Mouse (Mus musculus) intestine, postnatal 0 days (tissue): ENCODE results near the gene Acsf3. TPM values are rescaled to one million over a fixed set of nuclear protein-coding genes. Genes with fewer than 3 reads are reported as not detected.

ENCODE experiments used
- ATAC-seq: fragments of 200-750 bp; cut with Nextera tagmentation; 2 replicates; pipeline ENCODE4 v1.8.0; 2017; ENCODE audit warnings: mild to moderate bottlenecking, moderate TSS enrichment, moderate library complexity
- H3K27ac ChIP-seq: fragments of 300-500 bp; sonication (generic); 2 replicates; pipeline ENCODE4 v1.5.1; 2014; ENCODE audit warnings: mild to moderate bottlenecking, low read depth, low read length, moderate library complexity
- H3K27me3 ChIP-seq: fragments of 300-500 bp; sonication (generic); replicated peaks from 2 replicates; pipeline ENCODE4 v1.6.1; 2014; ENCODE audit warnings: low read length, mixed read lengths; ENCODE audit not compliant: control insufficient read depth, insufficient read depth
- H3K36me3 ChIP-seq: fragments of 300-500 bp; sonication (generic); 2 replicates; pipeline ENCODE4 v1.6.1; 2014; ENCODE audit warnings: mild to moderate bottlenecking, moderate library complexity; ENCODE audit not compliant: control insufficient read depth, insufficient read depth
- H3K4me1 ChIP-seq: fragments of 300-500 bp; sonication (generic); replicated peaks from 2 replicates; pipeline ENCODE4 v1.6.1; 2014; ENCODE audit warnings: antibody characterized with exemption, low read length, mixed read lengths; ENCODE audit not compliant: control insufficient read depth, insufficient read depth
- H3K4me2 ChIP-seq: fragments of 300-500 bp; sonication (generic); replicated peaks from 2 replicates; pipeline ENCODE4 v1.6.1; 2014; ENCODE audit warnings: low read depth, mild to moderate bottlenecking, moderate library complexity
- H3K4me3 ChIP-seq: fragments of 300-500 bp; sonication (generic); 2 replicates; pipeline ENCODE4 v1.5.1; 2014; ENCODE audit warnings: low read depth, low read length
- H3K9ac ChIP-seq: fragments of 300-500 bp; sonication (generic); 2 replicates; pipeline ENCODE4 v1.6.1; 2014; ENCODE audit warnings: mild to moderate bottlenecking, low read depth, low read length
- H3K9me3 ChIP-seq: fragments of 300-500 bp; sonication (generic); 2 replicates; pipeline ENCODE4 v1.6.1; 2016; ENCODE audit warnings: mixed run types; ENCODE audit not compliant: control insufficient read depth
- CTCF ChIP-seq: sonication (generic); IDR thresholded peaks from 2 replicates; pipeline ENCODE4 v1.5.1; 2016; ENCODE audit warnings: low read depth, mild to moderate bottlenecking, control low read depth, antibody characterized with exemption, moderate library complexity
- WGBS: fragments of 180-500 bp; shearing (Covaris S2); extraction: QIAGEN DNeasy Blood & Tissue Kit; methylation state at CpG from one replicate; pipeline ENCODE4 v1.1.7; 2014; 5-methylcytosine and 5-hydroxymethylcytosine counted together
- polyA plus RNA-seq: library from polyadenylated mRNA; unstranded; fragments of >200 nt; fragmentation: Nextera tagmentation; extraction: Ambion mirVana; gene quantifications from 2 replicates; pipeline ENCODE4 v1.2.1, GENCODE M21; 2015

Acsf3 gene
- polyA plus RNA-seq, 1 experiment from 2014 or later, result 22.9 TPM

DNA sequence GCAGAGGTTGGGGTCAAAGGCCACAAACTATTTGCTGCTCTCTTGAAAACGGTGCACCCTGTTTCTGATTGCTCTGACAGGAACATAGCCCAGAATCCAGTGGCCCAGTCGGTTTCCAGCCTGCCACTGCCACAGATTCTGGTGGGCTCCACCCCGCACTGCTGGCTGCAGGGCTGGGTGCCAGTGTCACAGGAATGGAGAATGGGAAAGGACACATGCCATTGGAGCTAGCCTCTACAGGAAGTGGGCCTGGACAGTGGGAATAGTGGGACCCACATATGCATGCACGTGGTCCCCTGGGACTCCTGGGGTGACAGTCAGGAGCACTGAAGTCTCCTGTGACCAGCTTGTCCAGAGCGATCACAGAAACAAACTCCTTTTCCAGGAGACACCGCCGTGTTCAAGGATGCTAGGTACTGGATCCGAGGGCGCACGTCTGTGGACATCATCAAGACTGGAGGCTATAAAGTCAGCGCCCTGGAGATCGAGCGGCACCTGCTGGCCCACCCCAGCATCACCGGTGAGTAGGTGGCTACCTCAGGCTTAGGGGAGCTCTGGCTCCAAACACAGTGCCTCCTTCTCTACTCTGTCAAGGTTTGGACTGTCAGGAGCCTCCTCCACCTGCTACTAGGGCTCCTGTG, 37.4 kb downstream of the Acsf3 start:
- TF ChIP-seq CTCF, result peak; percentile 62
- no peaks in the 10 kb centered on the region for H3K4me1 ChIP-seq
- H3K27ac ChIP-seq, result no peak overlapping the region
- no peaks in the 10 kb centered on the region for H3K27me3 ChIP-seq
- no peak for ATAC-seq
- whole genome bisulfite sequencing, result 73% methylated on average over 14 of the region's 14 CpGs
- no peak overlapping the region for H3K4me3 ChIP-seq
- H3K4me2 ChIP-seq, result no peak overlapping the region
- H3K9ac ChIP-seq, result no peak overlapping the region
- no peaks in the 10 kb centered on the region for H3K9me3 ChIP-seq
- H3K36me3 ChIP-seq, result peaks cover 49% of the 10 kb centered on the region

GRCm38 (mm10) chr8:122814608-122815007, 39.3 kb downstream of the Acsf3 start:
- no peak overlapping the region for H3K4me2 ChIP-seq
- H3K36me3 ChIP-seq, result peaks cover 49% of the 10 kb centered on the region
- ATAC-seq, result no peak
- WGBS, result 54% methylated on average over 7 of the region's 7 CpGs
- H3K9me3 ChIP-seq, result no peaks in the 10 kb centered on the region
- TF ChIP-seq CTCF, result no peak
- no peaks in the 10 kb centered on the region for H3K4me1 ChIP-seq
- H3K27me3 ChIP-seq, result no peaks in the 10 kb centered on the region
- no peak overlapping the region for H3K9ac ChIP-seq
- H3K4me3 ChIP-seq, result no peak overlapping the region
- no peak overlapping the region for H3K27ac ChIP-seq

GRCm38 (mm10) chr8:122816965-122817364, 41.7 kb downstream of the Acsf3 start:
- peaks cover 34% of the 10 kb centered on the region for H3K36me3 ChIP-seq
- no peaks in the 10 kb centered on the region for H3K9me3 ChIP-seq
- no peak for ATAC-seq
- no peak overlapping the region for H3K4me2 ChIP-seq
- no peaks in the 10 kb centered on the region for H3K4me1 ChIP-seq
- no peaks in the 10 kb centered on the region for H3K27me3 ChIP-seq
- no peak overlapping the region for H3K27ac ChIP-seq
- no peak overlapping the region for H3K4me3 ChIP-seq
- no peak overlapping the region for H3K9ac ChIP-seq
- WGBS, result 89% methylated on average over 6 of the region's 6 CpGs
- no peak for TF ChIP-seq CTCF

DNA sequence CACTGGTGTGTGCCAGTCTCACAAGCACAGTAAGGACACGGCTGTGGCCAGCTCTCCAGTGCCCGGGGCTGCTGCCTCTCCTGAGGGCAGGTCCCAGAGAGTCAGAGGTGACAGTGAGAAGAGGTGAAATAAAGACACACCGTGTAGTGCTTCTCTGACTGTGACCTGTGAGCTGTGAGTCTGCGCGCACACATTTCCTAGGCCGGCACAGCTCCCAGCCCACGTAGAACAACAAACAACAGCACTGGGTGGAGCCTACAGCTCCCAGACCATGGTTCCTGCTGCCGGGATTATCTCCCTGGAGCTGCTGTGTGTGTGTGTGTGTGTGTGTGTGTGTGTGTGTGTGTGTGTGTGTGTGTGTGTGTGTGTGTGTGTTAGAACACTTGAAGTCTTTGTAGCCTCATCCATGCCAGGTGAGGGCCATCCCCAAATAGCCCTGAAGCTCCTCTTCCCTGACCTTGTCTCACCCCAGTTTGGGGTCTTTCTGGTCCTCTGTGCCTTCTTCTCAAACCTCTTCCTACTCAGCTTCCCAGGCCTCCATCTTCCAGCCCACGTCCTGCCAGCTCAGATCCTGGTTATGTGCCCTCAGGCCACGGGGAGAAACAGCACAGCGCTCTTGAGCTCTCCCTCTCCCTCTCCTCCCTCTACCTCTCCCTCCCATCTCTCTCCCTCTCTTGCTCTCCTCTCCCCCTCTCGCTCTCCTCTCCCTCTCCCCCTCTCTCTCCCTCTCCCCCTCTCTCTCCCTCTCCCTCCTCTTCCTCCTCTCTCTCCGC, 42.6 kb downstream of the Acsf3 start:
- Histone ChIP-seq H3K27me3 (no peaks in the 10 kb centered on the region), H3K9ac (no peak overlapping the region), H3K4me3 (no peak overlapping the region), H3K4me1 (no peaks in the 10 kb centered on the region), H3K27ac (no peak overlapping the region), H3K4me2 (no peak overlapping the region), H3K9me3 (no peaks in the 10 kb centered on the region), H3K36me3 (peaks cover 32% of the 10 kb centered on the region)
- WGBS, result 47% methylated on average over 13 of the region's 13 CpGs
- TF ChIP-seq CTCF, result no peak
- ATAC-seq, result no peak

- ATAC-seq, result no peak
- Histone ChIP-seq H3K36me3 (peaks cover 16% of the 10 kb centered on the region; the same call in 1 of the 2 replicates), H3K4me3 (no peak overlapping the region), H3K27me3 (no peaks in the 10 kb centered on the region), H3K4me1 (no peaks in the 10 kb centered on the region), H3K4me2 (no peak overlapping the region), H3K27ac (no peak overlapping the region), H3K9ac (no peak overlapping the region), H3K9me3 (no peaks in the 10 kb centered on the region)
- WGBS, result 70% methylated on average over 11 of the region's 11 CpGs
- no peak for TF ChIP-seq CTCF
These were observed 44.5 kb downstream of the Acsf3 start for GRCm38 (mm10) chr8:122819776-122820175.

DNA sequence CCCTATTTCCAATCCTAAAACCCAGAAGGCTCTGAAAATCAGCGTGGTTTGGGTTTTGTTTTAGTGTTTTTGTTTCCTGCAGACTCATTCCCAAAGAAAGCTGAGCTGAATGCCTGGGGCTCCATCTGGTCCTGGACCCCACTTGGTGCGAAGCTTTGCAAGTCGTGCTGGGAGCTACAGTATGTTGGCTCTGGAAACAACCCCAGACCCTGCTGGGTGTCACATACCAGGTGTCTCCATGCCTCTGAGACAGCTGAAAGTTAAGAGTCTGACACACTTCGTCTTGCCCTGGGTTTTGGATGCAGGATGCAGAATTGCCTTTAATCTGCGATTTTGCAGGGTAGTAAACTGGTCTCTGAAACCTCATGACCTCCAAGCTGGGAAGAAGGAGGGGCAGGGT, 49.3 kb downstream of the Acsf3 start:
- WGBS, result 54% methylated on average over 5 of the region's 5 CpGs
- H3K4me1 ChIP-seq, result no peaks in the 10 kb centered on the region
- H3K9ac ChIP-seq, result no peak overlapping the region
- no peak overlapping the region for H3K27ac ChIP-seq
- H3K36me3 ChIP-seq, result no peaks in the 10 kb centered on the region
- ATAC-seq, result no peak
- H3K27me3 ChIP-seq, result no peaks in the 10 kb centered on the region
- H3K4me3 ChIP-seq, result no peak overlapping the region
- TF ChIP-seq CTCF, result no peak
- no peak overlapping the region for H3K4me2 ChIP-seq
- no peaks in the 10 kb centered on the region for H3K9me3 ChIP-seq
